Mouse (Mus musculus): ENCODE results near the gene Hspbap1.

The Hspbap1 gene

GRCm38 (mm10) chr16:35871898-35872297 is 101.7 kb downstream of the Hspbap1 start:
- no peak for DNase-seq (ENCODE audit: low spot score in 2 of 2)

GRCm38 (mm10) chr16:35872410-35873006 is 102.3 kb downstream of the Hspbap1 start:
- DNase-seq (ENCODE audit: low spot score in 2 of 2) = no peak

GRCm38 (mm10) chr16:35874416-35874815 is 104.2 kb downstream of the Hspbap1 start:
- peak in 1 of 2 experiments; percentile 30 for DNase-seq (ENCODE audit: low spot score in 2 of 2)
